Mouse (Mus musculus): ENCODE measurements around the gene Neto2.

- TF ChIP-seq EP300 (IDR thresholded peaks at IDR 0.05) (no peak), CTCF (IDR thresholded peaks at IDR 0.05) (no peak)
These were observed 77.5 kb downstream of the Neto2 start for GRCm38 (mm10) chr8:85623246-85623645.

Data from lung, postnatal 0 days (tissue).